Comparison of ENCODE assay signal across 23 mouse cellular contexts in genomic region chr10:95384446-95384845, GRCm38 (mm10).
"Had no signal": no experiment of that assay in that cellular context is flagged by ENCODE, and none has a peak within 500 bp of the region (broad histone marks: within the 10 kb centered on the region; RNA-seq: fewer than 3 reads in every experiment).

No protein-coding gene starts in this region.

- H3K9me3 ChIP-seq: liver, embryonic 15.5 days; lung, embryonic 15.5 days; midbrain, embryonic 12.5 days; midbrain, embryonic 15.5 days; stomach, embryonic 15.5 days had no signal

- H3K4me3 ChIP-seq: liver, embryonic 13.5 days; liver, embryonic 15.5 days; lung, embryonic 15.5 days; megakaryocyte, embryonic 14.5 days; midbrain, embryonic 12.5 days; midbrain, embryonic 15.5 days; neural tube, embryonic 12.5 days; stomach, embryonic 15.5 days had no signal

- H3K9ac ChIP-seq: liver, embryonic 13.5 days; liver, embryonic 15.5 days; liver, postnatal 0 days; lung, embryonic 15.5 days; midbrain, embryonic 12.5 days; midbrain, embryonic 15.5 days; neural tube, embryonic 12.5 days; stomach, embryonic 15.5 days had no signal

- H3K4me2 ChIP-seq: liver, embryonic 13.5 days; liver, embryonic 15.5 days; lung, embryonic 15.5 days; midbrain, embryonic 12.5 days; midbrain, embryonic 15.5 days; neural tube, embryonic 12.5 days; stomach, embryonic 15.5 days had no signal

- H3K4me1 ChIP-seq: liver, embryonic 13.5 days; liver, embryonic 15.5 days; midbrain, embryonic 12.5 days; midbrain, embryonic 15.5 days; neural tube, embryonic 12.5 days; stomach, embryonic 15.5 days had no signal

- H3K27ac ChIP-seq: liver, embryonic 13.5 days; liver, embryonic 15.5 days; macrophage; midbrain, embryonic 12.5 days; midbrain, embryonic 15.5 days; neural tube, embryonic 12.5 days; stomach, embryonic 15.5 days; stomach, postnatal 0 days had no signal

- ATAC-seq: liver, postnatal 0 days; lung, postnatal 0 days; midbrain, embryonic 15.5 days had no signal

- DNase-seq: liver, embryonic 13.5 days; liver, postnatal 0 days; lung, adult 2 months; lung, postnatal 14 days; lung, postnatal 36 days; retina, postnatal 1 day; right cerebral cortex, adult 18-20 months; right cerebral cortex, postnatal 25 days; right cerebral cortex, postnatal 4 days; spleen, adult 18-20 months; thymus, adult 2 months; thymus, postnatal 25 days; thymus, postnatal 4 days had no signal

- H3K36me3 ChIP-seq: liver, embryonic 13.5 days; liver, embryonic 15.5 days; lung, embryonic 15.5 days; midbrain, embryonic 12.5 days; midbrain, embryonic 15.5 days; neural tube, embryonic 12.5 days; stomach, embryonic 15.5 days had no signal

- H3K27me3 ChIP-seq: liver, embryonic 13.5 days; liver, embryonic 15.5 days; lung, embryonic 15.5 days; midbrain, embryonic 12.5 days; midbrain, embryonic 15.5 days; neural tube, embryonic 12.5 days; stomach, embryonic 15.5 days had no signal
